Mouse (Mus musculus): ENCODE data around the gene Erich6b.

- TF ChIP-seq POLR2A (IDR thresholded peaks at IDR 0.05; ENCODE audit: low read depth, low read length) (no peak), CTCF (conservative IDR thresholded peaks at IDR 0.05; ENCODE audit: insufficient read depth, insufficient read length, low read depth, low read length) (no peak)
Observed at GRCm38 (mm10) chr14:75713661-75714060, 71.6 kb downstream of the Erich6b start.

Data from kidney, adult 2 months (tissue).